Mouse (Mus musculus) cortical plate, adult 2 months (tissue): ENCODE results near the gene Oprd1.

Experiments
- CTCF ChIP-seq: fragments of 200-500 bp; IDR thresholded peaks from 2 replicates; pipeline ENCODE4 v1.5.1; 2011; ENCODE audit warnings: mild to moderate bottlenecking, control low read depth, low read length; ENCODE audit not compliant: insufficient read depth; ENCODE audit errors: extremely low read depth
- POLR2A ChIP-seq: fragments of 200-500 bp; IDR thresholded peaks from 2 replicates; pipeline ENCODE4 v1.6.1; 2011; ENCODE audit warnings: mild to moderate bottlenecking, low read length, control low read depth; ENCODE audit not compliant: insufficient read depth; ENCODE audit errors: extremely low read depth

DNA sequence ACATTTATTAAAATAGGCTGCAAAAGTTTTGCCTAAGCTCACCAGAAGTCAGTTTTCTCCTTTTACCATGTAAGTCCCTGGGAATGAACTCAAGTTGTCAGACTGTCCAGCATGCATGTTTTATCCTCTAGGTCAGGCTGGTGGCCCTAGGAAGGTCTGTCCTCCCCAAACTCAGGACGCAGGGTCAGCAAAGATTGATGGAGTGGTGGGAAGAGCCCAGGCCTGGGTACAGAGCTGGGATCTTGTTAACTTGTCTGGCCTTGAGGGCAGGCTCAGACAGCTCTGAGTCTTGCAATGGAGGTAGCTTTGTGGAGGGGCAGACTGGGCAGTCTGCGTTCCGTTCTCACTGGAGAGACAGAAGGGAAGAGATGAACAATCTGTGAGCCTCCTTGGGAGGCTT lies 25.0 kb upstream of the Oprd1 start:
- TF ChIP-seq CTCF (no peak), POLR2A (no peak)
